Mouse (Mus musculus): Measurements from ENCODE around the gene Ube4a. TPM values are rescaled to one million over a fixed set of nuclear protein-coding genes. Genes with fewer than 3 reads are reported as not detected.

Ube4a gene
- 22.7 and 25.0 TPM in 2 replicates for polyA plus RNA-seq (2016; fragmentation: Nextera tagmentation; extraction: Ambion mirVana)

GRCm38 (mm10) chr9:44965126-44965832, at the start of gene Ube4a:
TSS of gene Ube4a (minus strand) at chr9:44965600.
- H3K4me3 ChIP-seq, result peak within 1 kb of the TSS; percentile 70
- H3K27me3 ChIP-seq (ENCODE audit: insufficient read depth, poor library complexity, severe bottlenecking), result no peaks in the 10 kb centered on the region
- peak within 1 kb of the TSS; percentile 81 for H3K27ac ChIP-seq
- H3K36me3 ChIP-seq, result peaks cover 28% of the 10 kb centered on the region
- 1% methylated on average over 39 of the region's 39 CpGs for WGBS
- peaks cover 21% of the 10 kb centered on the region for H3K4me1 ChIP-seq (replicated peaks)
- peak; percentile 100 for DNase-seq (ENCODE audit: low spot score)
- no peaks in the 10 kb centered on the region for H3K9me3 ChIP-seq

DNA sequence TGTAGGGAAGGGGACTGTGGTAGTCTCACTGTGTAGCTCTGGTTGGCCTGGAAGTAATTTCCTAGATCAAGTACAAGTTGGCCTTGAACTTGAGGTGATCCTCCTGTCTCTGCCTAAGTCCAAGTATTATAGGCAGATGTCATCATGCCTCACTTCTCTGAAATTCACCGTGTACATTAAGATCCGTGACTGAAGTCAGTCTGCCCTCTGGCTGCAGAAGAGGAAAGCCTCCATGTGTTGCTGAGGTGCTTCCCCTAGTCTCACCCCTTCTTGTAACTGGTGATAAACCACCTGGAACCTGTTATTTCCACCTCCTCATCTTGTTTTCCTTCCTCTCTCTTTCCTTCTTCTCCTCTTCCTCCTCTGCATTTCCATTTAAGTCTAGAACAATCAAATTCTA, 49.5 kb upstream of the Ube4a start:
- WGBS, result 39% methylated on average over 2 of the region's 2 CpGs
- no peak overlapping the region for H3K27ac ChIP-seq
- no peak overlapping the region for H3K4me3 ChIP-seq
- H3K9me3 ChIP-seq, result no peaks in the 10 kb centered on the region
- no peaks in the 10 kb centered on the region for H3K27me3 ChIP-seq (ENCODE audit: insufficient read depth, poor library complexity, severe bottlenecking)
- H3K4me1 ChIP-seq (replicated peaks), result no peaks in the 10 kb centered on the region
- no peak for DNase-seq (ENCODE audit: low spot score)
- H3K36me3 ChIP-seq, result no peaks in the 10 kb centered on the region

GRCm38 (mm10) chr9:45011291-45011690, 45.9 kb upstream of the Ube4a start:
- 54% methylated on average over 6 of the region's 6 CpGs for WGBS
- no peaks in the 10 kb centered on the region for H3K4me1 ChIP-seq (replicated peaks)
- DNase-seq (ENCODE audit: low spot score), result no peak
- no peak overlapping the region for H3K27ac ChIP-seq
- H3K9me3 ChIP-seq, result no peaks in the 10 kb centered on the region
- H3K36me3 ChIP-seq, result no peaks in the 10 kb centered on the region
- 0 out of 2 replicates have a peak, but pooled peaks cover 3% of the 10 kb centered on the region for H3K27me3 ChIP-seq (ENCODE audit: insufficient read depth, poor library complexity, severe bottlenecking)
- H3K4me3 ChIP-seq, result no peak overlapping the region

DNA sequence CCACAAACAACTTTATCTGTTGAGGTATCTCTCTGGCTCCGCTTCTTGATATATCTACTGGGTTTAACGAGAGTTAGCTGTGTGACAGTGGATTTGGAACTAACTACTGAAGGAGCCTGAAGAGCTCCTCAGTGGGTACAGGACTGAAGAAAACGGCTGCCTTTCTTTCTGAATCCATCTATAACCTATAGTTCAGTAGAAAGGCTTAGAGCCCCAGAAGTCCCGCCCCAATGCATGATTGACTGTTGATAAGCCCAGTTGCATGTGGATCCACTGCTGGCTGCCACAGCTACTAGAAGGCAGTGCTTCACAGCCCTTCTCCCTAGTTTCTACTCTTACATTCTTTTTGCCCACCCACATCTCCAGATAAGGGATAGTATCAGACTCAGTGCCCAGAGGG, 45.1 kb upstream of the Ube4a start:
- Histone ChIP-seq H3K4me3 (no peak overlapping the region), H3K27ac (no peak overlapping the region), H3K4me1 (replicated peaks) (no peaks in the 10 kb centered on the region), H3K9me3 (no peaks in the 10 kb centered on the region), H3K27me3 (ENCODE audit: insufficient read depth, poor library complexity, severe bottlenecking) (0 out of 2 replicates have a peak, but pooled peaks cover 3% of the 10 kb centered on the region), H3K36me3 (no peaks in the 10 kb centered on the region)
- WGBS, result 83% methylated on average over 4 of the region's 4 CpGs
- DNase-seq (ENCODE audit: low spot score), result no peak

GRCm38 (mm10) chr9:45009180-45010078, 44.0 kb upstream of the Ube4a start, which contains the start of gene Cd3e:
TSS of gene Cd3e (minus strand) at chr9:45009627.
- Histone ChIP-seq H3K9me3 (no peaks in the 10 kb centered on the region), H3K4me1 (replicated peaks) (no peaks in the 10 kb centered on the region), H3K36me3 (no peaks in the 10 kb centered on the region), H3K27me3 (ENCODE audit: insufficient read depth, poor library complexity, severe bottlenecking) (0 out of 2 replicates have a peak, but pooled peaks cover 3% of the 10 kb centered on the region), H3K4me3 (no peak within 1 kb of the TSS), H3K27ac (no peak within 1 kb of the TSS)
- WGBS, result 86% methylated on average over 19 of the region's 19 CpGs
- no peak for DNase-seq (ENCODE audit: low spot score)

GRCm38 (mm10) chr9:45008342-45008741, 42.9 kb upstream of the Ube4a start:
- no peaks in the 10 kb centered on the region for H3K36me3 ChIP-seq
- H3K9me3 ChIP-seq, result no peaks in the 10 kb centered on the region
- no peaks in the 10 kb centered on the region for H3K4me1 ChIP-seq (replicated peaks)
- H3K27me3 ChIP-seq (ENCODE audit: insufficient read depth, poor library complexity, severe bottlenecking), result 0 out of 2 replicates have a peak, but pooled peaks cover 3% of the 10 kb centered on the region
- no peak overlapping the region for H3K4me3 ChIP-seq
- no peak overlapping the region for H3K27ac ChIP-seq
- 78% methylated on average over 4 of the region's 4 CpGs for WGBS
- no peak for DNase-seq (ENCODE audit: low spot score)

DNA sequence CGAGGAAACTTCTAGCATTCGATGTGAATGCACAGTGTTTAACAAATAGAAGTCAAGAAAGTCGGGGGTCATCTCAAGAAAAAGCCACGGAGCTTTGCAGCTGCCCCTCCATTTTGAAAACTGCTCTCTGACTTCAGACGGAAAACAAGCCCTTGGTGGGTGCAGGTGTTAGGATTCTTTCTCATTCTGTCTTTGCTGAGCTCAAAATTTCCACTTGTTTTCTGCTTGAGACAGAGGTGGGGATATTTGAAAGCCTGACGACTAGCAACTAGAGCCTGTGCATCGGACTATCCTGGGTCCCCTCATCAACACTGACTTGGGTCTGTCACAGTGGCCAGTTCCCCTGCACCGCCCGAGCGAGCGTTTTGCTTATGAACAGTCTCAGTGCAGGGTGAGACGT, 42.0 kb upstream of the Ube4a start:
- WGBS, result 82% methylated on average over 12 of the region's 12 CpGs
- no peaks in the 10 kb centered on the region for H3K4me1 ChIP-seq (replicated peaks)
- H3K4me3 ChIP-seq, result no peak overlapping the region
- no peaks in the 10 kb centered on the region for H3K36me3 ChIP-seq
- no peak overlapping the region for H3K27ac ChIP-seq
- no peak for DNase-seq (ENCODE audit: low spot score)
- no peaks in the 10 kb centered on the region for H3K9me3 ChIP-seq
- 0 out of 2 replicates have a peak, but pooled peaks cover 3% of the 10 kb centered on the region for H3K27me3 ChIP-seq (ENCODE audit: insufficient read depth, poor library complexity, severe bottlenecking)

- Histone ChIP-seq H3K4me1 (replicated peaks) (no peaks in the 10 kb centered on the region), H3K27ac (no peak overlapping the region), H3K9me3 (no peaks in the 10 kb centered on the region), H3K27me3 (ENCODE audit: insufficient read depth, poor library complexity, severe bottlenecking) (no peaks in the 10 kb centered on the region), H3K4me3 (no peak overlapping the region), H3K36me3 (no peaks in the 10 kb centered on the region)
- 70% methylated on average over 3 of the region's 3 CpGs for WGBS
- no peak for DNase-seq (ENCODE audit: low spot score)
Measured at GRCm38 (mm10) chr9:45000249-45000648, 34.8 kb upstream of the Ube4a start.

GRCm38 (mm10) chr9:44999776-45000175, 34.4 kb upstream of the Ube4a start:
- Histone ChIP-seq H3K4me3 (no peak overlapping the region), H3K36me3 (no peaks in the 10 kb centered on the region), H3K27ac (no peak overlapping the region), H3K27me3 (ENCODE audit: insufficient read depth, poor library complexity, severe bottlenecking) (no peaks in the 10 kb centered on the region), H3K9me3 (no peaks in the 10 kb centered on the region), H3K4me1 (replicated peaks) (no peaks in the 10 kb centered on the region)
- WGBS, result 82% methylated on average over 5 of the region's 5 CpGs
- no peak for DNase-seq (ENCODE audit: low spot score)

- Histone ChIP-seq H3K4me3 (no peak overlapping the region), H3K27me3 (ENCODE audit: insufficient read depth, poor library complexity, severe bottlenecking) (no peaks in the 10 kb centered on the region)
- WGBS, result 58% methylated on average over 6 of the region's 6 CpGs
Measured at GRCm38 (mm10) chr9:44999171-44999570, 33.8 kb upstream of the Ube4a start.

GRCm38 (mm10) chr9:44998138-44998537, 32.7 kb upstream of the Ube4a start:
- 80% methylated on average over 11 of the region's 11 CpGs for WGBS
- no peaks in the 10 kb centered on the region for H3K36me3 ChIP-seq

More at GRCm38 (mm10) chr9:44999171-44999570, 33.8 kb upstream of the Ube4a start:
- Histone ChIP-seq H3K27ac (no peak overlapping the region), H3K4me1 (replicated peaks) (no peaks in the 10 kb centered on the region), H3K9me3 (no peaks in the 10 kb centered on the region), H3K36me3 (no peaks in the 10 kb centered on the region)
- no peak for DNase-seq (ENCODE audit: low spot score)

DNA sequence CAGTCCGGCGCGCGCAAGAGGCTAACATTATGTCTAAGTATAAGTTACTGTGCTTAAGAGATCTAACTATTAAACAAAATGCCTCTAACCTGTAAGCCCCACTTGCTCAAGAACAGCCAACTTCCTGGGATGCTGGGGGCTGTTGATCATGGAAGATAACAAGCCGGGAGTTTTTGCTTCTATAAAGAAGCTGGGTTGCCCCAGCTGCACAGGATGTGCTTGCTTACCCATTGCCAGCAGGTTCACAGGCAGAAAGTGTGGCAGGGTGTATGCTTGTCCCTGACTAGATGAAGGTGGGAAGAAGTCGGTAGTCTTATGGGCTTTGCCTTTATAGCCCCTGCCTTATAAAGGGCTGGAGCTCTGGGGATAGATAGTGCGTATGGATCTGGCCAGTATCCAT, 31.2 kb upstream of the Ube4a start:
- Histone ChIP-seq H3K27me3 (ENCODE audit: insufficient read depth, poor library complexity, severe bottlenecking) (no peaks in the 10 kb centered on the region), H3K27ac (no peak overlapping the region), H3K4me3 (no peak overlapping the region), H3K9me3 (no peaks in the 10 kb centered on the region), H3K36me3 (no peaks in the 10 kb centered on the region), H3K4me1 (replicated peaks) (no peaks in the 10 kb centered on the region)
- DNase-seq (ENCODE audit: low spot score), result no peak
- WGBS, result 97% methylated on average over 7 of the region's 7 CpGs

More at GRCm38 (mm10) chr9:44998138-44998537, 32.7 kb upstream of the Ube4a start:
- no peak for DNase-seq (ENCODE audit: low spot score)
- Histone ChIP-seq H3K4me3 (no peak overlapping the region), H3K27me3 (ENCODE audit: insufficient read depth, poor library complexity, severe bottlenecking) (no peaks in the 10 kb centered on the region), H3K4me1 (replicated peaks) (no peaks in the 10 kb centered on the region), H3K9me3 (no peaks in the 10 kb centered on the region), H3K27ac (no peak overlapping the region)

DNA sequence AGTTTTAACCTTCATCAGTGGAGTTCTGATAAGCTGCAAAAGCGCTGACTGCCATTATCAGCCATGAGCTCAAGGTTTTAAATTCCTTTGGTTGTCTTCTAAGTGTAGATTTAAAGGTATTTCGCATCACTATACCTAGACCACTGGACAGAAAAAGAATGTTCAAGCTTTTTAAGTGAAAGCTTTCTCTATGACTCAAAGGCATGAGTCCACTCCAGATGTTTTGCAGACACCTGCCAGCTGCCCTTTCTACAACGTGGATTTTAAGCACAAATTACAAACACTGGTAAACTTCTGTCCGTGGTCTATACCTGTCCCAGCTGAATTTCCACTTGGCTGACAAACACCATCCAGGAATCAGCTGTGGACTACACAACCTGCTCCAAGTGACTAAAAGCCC, 29.6 kb upstream of the Ube4a start:
- Histone ChIP-seq H3K27me3 (ENCODE audit: insufficient read depth, poor library complexity, severe bottlenecking) (no peaks in the 10 kb centered on the region), H3K4me1 (replicated peaks) (no peaks in the 10 kb centered on the region), H3K36me3 (no peaks in the 10 kb centered on the region), H3K9me3 (no peaks in the 10 kb centered on the region), H3K4me3 (no peak overlapping the region), H3K27ac (no peak overlapping the region)
- WGBS, result 83% methylated on average over 4 of the region's 4 CpGs
- no peak for DNase-seq (ENCODE audit: low spot score)

Data from hindbrain, embryonic 10.5 days (tissue).